In genomic region chr6:142338961-142339360, GRCm38 (mm10) we compare ENCODE assay signal across 26 mouse cellular contexts. TPM values are rescaled to one million over a fixed set of nuclear protein-coding genes. Genes with fewer than 3 reads are reported as not detected.
DNase-seq lines count a peak whose midpoint lies in the region; ATAC-seq and TF ChIP-seq lines count a peak whose summit lies in the region.
"Had no signal": no experiment of that assay in that cellular context is flagged by ENCODE, and none has a peak within 500 bp of the region (broad histone marks: within the 10 kb centered on the region; RNA-seq: fewer than 3 reads in every experiment).

No protein-coding gene starts in this region.

- no peak overlapping the region for H3K9ac ChIP-seq in embryonic facial prominence, embryonic 14.5 days (ENCODE audit: low read depth, low read length)
- H3K9ac ChIP-seq in forebrain, embryonic 16.5 days (replicated peaks; ENCODE audit: low read depth, low read length) = no peak overlapping the region
- H3K9ac ChIP-seq: embryonic facial prominence, embryonic 12.5 days; forebrain, embryonic 13.5 days; forebrain, postnatal 0 days; heart, embryonic 12.5 days; heart, embryonic 15.5 days; hindbrain, embryonic 13.5 days; intestine, embryonic 15.5 days had no signal

- no peaks in the 10 kb centered on the region for H3K9me3 ChIP-seq in embryonic facial prominence, embryonic 14.5 days (ENCODE audit: control insufficient read depth, low read length)
- H3K9me3 ChIP-seq in forebrain, embryonic 16.5 days (ENCODE audit: control insufficient read depth, low read length) = no peaks in the 10 kb centered on the region
- H3K9me3 ChIP-seq: embryonic facial prominence, embryonic 12.5 days; forebrain, embryonic 13.5 days; heart, embryonic 12.5 days; heart, embryonic 15.5 days; hindbrain, embryonic 10.5 days; hindbrain, embryonic 13.5 days; intestine, embryonic 15.5 days had no signal

- H3K27me3 ChIP-seq in embryonic facial prominence, embryonic 14.5 days (replicated peaks; ENCODE audit: control insufficient read depth, insufficient read depth, low read length) = no peaks in the 10 kb centered on the region
- no peaks in the 10 kb centered on the region for H3K27me3 ChIP-seq in myocyte (ENCODE audit: control insufficient read depth, insufficient read depth, insufficient read length)
- no peaks in the 10 kb centered on the region for H3K27me3 ChIP-seq in forebrain, embryonic 16.5 days (replicated peaks; ENCODE audit: control insufficient read depth, insufficient read depth, low read length)
- H3K27me3 ChIP-seq: embryonic facial prominence, embryonic 12.5 days; forebrain, embryonic 13.5 days; heart, embryonic 12.5 days; heart, embryonic 15.5 days; hindbrain, embryonic 13.5 days; intestine, embryonic 15.5 days; Patski had no signal

- no peak overlapping the region for H3K4me2 ChIP-seq in embryonic facial prominence, embryonic 14.5 days (ENCODE audit: low read depth, low read length)
- H3K4me2 ChIP-seq in myocyte (ENCODE audit: low read depth) = peak overlapping the region; percentile 5
- no peak overlapping the region for H3K4me2 ChIP-seq in forebrain, embryonic 16.5 days (ENCODE audit: low read length)
- H3K4me2 ChIP-seq: embryonic facial prominence, embryonic 12.5 days; forebrain, embryonic 13.5 days; heart, embryonic 12.5 days; heart, embryonic 15.5 days; hindbrain, embryonic 13.5 days; intestine, embryonic 15.5 days had no signal

- no peaks in the 10 kb centered on the region for H3K79me2 ChIP-seq in myocyte (ENCODE audit: control insufficient read depth, insufficient read depth)

- TF ChIP-seq POLR2A in myocyte (IDR thresholded peaks at IDR 0.05; ENCODE audit: insufficient read length, low read depth) = no peak

- WGBS in embryonic facial prominence, embryonic 14.5 days = 40% methylated on average over 2 of the region's 2 CpGs
- 49% methylated on average over 2 of the region's 2 CpGs for WGBS in forebrain, embryonic 16.5 days

- no peak overlapping the region; the same call in 1 of the 2 replicates for H3K27ac ChIP-seq in embryonic facial prominence, embryonic 14.5 days (replicated peaks; ENCODE audit: low read depth, low read length)
- no peak overlapping the region for H3K27ac ChIP-seq in forebrain, embryonic 16.5 days (ENCODE audit: low read length)
- H3K27ac ChIP-seq: embryonic facial prominence, embryonic 12.5 days; forebrain, embryonic 13.5 days; heart, embryonic 15.5 days; hindbrain, embryonic 10.5 days; hindbrain, embryonic 13.5 days; intestine, embryonic 15.5 days had no signal

- H3ac ChIP-seq in myocyte (ENCODE audit: control insufficient read depth, insufficient read length) = no peak overlapping the region

- H3K36me3 ChIP-seq in embryonic facial prominence, embryonic 14.5 days (ENCODE audit: control insufficient read depth, insufficient read depth, low read length) = no peaks in the 10 kb centered on the region
- no peaks in the 10 kb centered on the region for H3K36me3 ChIP-seq in myocyte (ENCODE audit: control insufficient read depth, insufficient read depth)
- no peaks in the 10 kb centered on the region for H3K36me3 ChIP-seq in forebrain, embryonic 16.5 days (ENCODE audit: control insufficient read depth, insufficient read depth)
- H3K36me3 ChIP-seq: embryonic facial prominence, embryonic 12.5 days; heart, embryonic 12.5 days; heart, embryonic 15.5 days; hindbrain, embryonic 10.5 days; hindbrain, embryonic 13.5 days; intestine, embryonic 15.5 days had no signal

- ATAC-seq in embryonic facial prominence, embryonic 14.5 days (ENCODE audit: low read depth) = peak; percentile 26; the same call in 1 of the 2 replicates
- no peak for ATAC-seq in forebrain, embryonic 16.5 days
- ATAC-seq: forebrain, embryonic 13.5 days; forebrain, postnatal 0 days; hindbrain, embryonic 16.5 days; intestine, embryonic 15.5 days had no signal

- no peak overlapping the region for H3K4me3 ChIP-seq in embryonic facial prominence, embryonic 14.5 days (ENCODE audit: low read depth, low read length)
- no peak overlapping the region for H3K4me3 ChIP-seq in myocyte
- no peak overlapping the region for H3K4me3 ChIP-seq in forebrain, embryonic 16.5 days (replicated peaks; ENCODE audit: low read length)
- H3K4me3 ChIP-seq: embryonic facial prominence, embryonic 12.5 days; forebrain, embryonic 13.5 days; heart, embryonic 12.5 days; heart, embryonic 15.5 days; hindbrain, embryonic 10.5 days; hindbrain, embryonic 13.5 days; intestine, embryonic 15.5 days had no signal

- no peaks in the 10 kb centered on the region; the same call in 1 of the 2 replicates for H3K4me1 ChIP-seq in embryonic facial prominence, embryonic 14.5 days (ENCODE audit: control insufficient read depth, insufficient read depth, low read length)
- H3K4me1 ChIP-seq in forebrain, embryonic 16.5 days (replicated peaks; ENCODE audit: control insufficient read depth, insufficient read depth, low read length) = no peaks in the 10 kb centered on the region
- H3K4me1 ChIP-seq: embryonic facial prominence, embryonic 12.5 days; forebrain, embryonic 13.5 days; heart, embryonic 12.5 days; heart, embryonic 15.5 days; hindbrain, embryonic 10.5 days; hindbrain, embryonic 13.5 days; intestine, embryonic 15.5 days had no signal

- peak; percentile 5 for DNase-seq in testis, postnatal 10 days (ENCODE audit: low spot score)
- DNase-seq in testis, postnatal 14 days (ENCODE audit: low spot score) = no peak
- DNase-seq in embryonic facial prominence, embryonic 14.5 days (ENCODE audit: low spot score) = peak; percentile 27
- no peak for DNase-seq in frontal cortex, adult 2 months (ENCODE audit: extremely low spot score in 1 of 2, low spot score in 1 of 2)
- DNase-seq in spleen, postnatal 14 days (ENCODE audit: low spot score in 2 of 2) = no peak
- DNase-seq: adrenal gland, postnatal 10 days; adrenal gland, postnatal 36 days; cerebellum, adult 18-20 months; cerebellum, adult 9-10 months; cerebellum, postnatal 14 days; forebrain, postnatal 0 days; gastrocnemius, postnatal 25 days; heart, adult 18-20 months; heart, postnatal 10 days; heart, postnatal 36 days had no signal

TF ChIP-seq in myocyte, 11 proteins besides CTCF, POLR2A, EP300 and RAD21:
- no peak for TF ChIP-seq REST (IDR thresholded peaks at IDR 0.05; ENCODE audit: insufficient read depth, insufficient read length)
- 0 out of 2 replicates have a peak, but pooled peaks have one; percentile 27 for TF ChIP-seq CEBPB (IDR thresholded peaks at IDR 0.05; ENCODE audit: insufficient read depth, poor library complexity, severe bottlenecking)

RNA-seq across cellular contexts. Expression of gene Pyroxd1, which starts 6.5 kb away (rescaled TPM):
- 13.2 and 16.8 TPM in 2 replicates for polyA plus RNA-seq in embryonic facial prominence, embryonic 14.5 days (2014; fragmentation: Nextera tagmentation; extraction: Ambion mirVana)
- 4.1 TPM for polyA plus RNA-seq in myocyte (2012; fragmentation: generic; extraction: Trizol)
- polyA plus RNA-seq in forebrain, embryonic 16.5 days (2015; fragmentation: Nextera tagmentation; extraction: Ambion mirVana) = 21.6 and 26.8 TPM in 2 replicates
- polyA plus RNA-seq in frontal cortex, adult 2 months (2012; rRNA removed) = 11.0 and 12.4 TPM in 2 replicates

RNA-seq across cellular contexts. Expression of gene Slco1a5, which starts 16.2 kb away (rescaled TPM):
- 0.75 and 0.96 TPM in 2 replicates for polyA plus RNA-seq in embryonic facial prominence, embryonic 14.5 days (2014; fragmentation: Nextera tagmentation; extraction: Ambion mirVana)
- polyA plus RNA-seq in myocyte (2012; fragmentation: generic; extraction: Trizol) = 0.20 TPM
- 0.42 and 0.44 TPM in 2 replicates for polyA plus RNA-seq in forebrain, embryonic 16.5 days (2015; fragmentation: Nextera tagmentation; extraction: Ambion mirVana)
- 0.24 and 0.29 TPM in 2 replicates for polyA plus RNA-seq in frontal cortex, adult 2 months (2012; rRNA removed)
- polyA plus RNA-seq: embryonic facial prominence, embryonic 12.5 days; heart, embryonic 12.5 days; heart, embryonic 15.5 days; intestine, embryonic 15.5 days had no signal

RNA-seq across cellular contexts. Expression of gene Iapp, which starts 40.7 kb away (rescaled TPM):
- 0.35 and 0.42 TPM in 2 replicates for polyA plus RNA-seq in embryonic facial prominence, embryonic 14.5 days (2014; fragmentation: Nextera tagmentation; extraction: Ambion mirVana)
- polyA plus RNA-seq in myocyte (2012; fragmentation: generic; extraction: Trizol) = not detected
- not detected in 2 replicates for polyA plus RNA-seq in forebrain, embryonic 16.5 days (2015; fragmentation: Nextera tagmentation; extraction: Ambion mirVana)
- polyA plus RNA-seq in frontal cortex, adult 2 months (2012; rRNA removed) = not detected in 2 replicates
- polyA plus RNA-seq: heart, embryonic 12.5 days; heart, embryonic 15.5 days had no signal

RNA-seq across cellular contexts. Expression of gene Recql, which starts 47.9 kb away (rescaled TPM):
- 22.9 and 30.2 TPM in 2 replicates for polyA plus RNA-seq in embryonic facial prominence, embryonic 14.5 days (2014; fragmentation: Nextera tagmentation; extraction: Ambion mirVana)
- 8.8 TPM for polyA plus RNA-seq in myocyte (2012; fragmentation: generic; extraction: Trizol)
- polyA plus RNA-seq in forebrain, embryonic 16.5 days (2015; fragmentation: Nextera tagmentation; extraction: Ambion mirVana) = 31.8 and 35.1 TPM in 2 replicates
- polyA plus RNA-seq in frontal cortex, adult 2 months (2012; rRNA removed) = 14.6 and 15.2 TPM in 2 replicates

RNA-seq across cellular contexts. Expression of gene Golt1b, which starts 48.1 kb away (rescaled TPM):
- polyA plus RNA-seq in embryonic facial prominence, embryonic 14.5 days (2014; fragmentation: Nextera tagmentation; extraction: Ambion mirVana) = 133 and 142 TPM in 2 replicates
- 22.7 TPM for polyA plus RNA-seq in myocyte (2012; fragmentation: generic; extraction: Trizol)
- polyA plus RNA-seq in forebrain, embryonic 16.5 days (2015; fragmentation: Nextera tagmentation; extraction: Ambion mirVana) = 86.4 and 95.3 TPM in 2 replicates
- 24.7 and 25.3 TPM in 2 replicates for polyA plus RNA-seq in frontal cortex, adult 2 months (2012; rRNA removed)

Comparison
In these comparisons a context has a peak if more than half of its experiments do, and no peak if none do; other contexts are left out.
1. DNase-seq: peak in testis, postnatal 10 days (single experiment) and embryonic facial prominence, embryonic 14.5 days (single experiment); none in testis, postnatal 14 days (single experiment), frontal cortex, adult 2 months (0 of 2) and spleen, postnatal 14 days (0 of 2).